Mouse (Mus musculus) cerebellum, adult 8-10 months (tissue): ENCODE measurements around the gene Sgk2.

ENCODE experiments used
- DNase-seq: peaks from one replicate; pipeline ENCODE4 v3.0.0; 2022

The Sgk2 gene

GRCm38 (mm10) chr2:163061203-163062118 lies 74.3 kb downstream of the Sgk2 start:
- DNase-seq: no peak

- no peak for DNase-seq
Measured at GRCm38 (mm10) chr2:163062119-163062508, 75.0 kb downstream of the Sgk2 start.
